Mouse (Mus musculus) thymus, postnatal 25 days (tissue): ENCODE measurements around the gene Ormdl1.
"Not testable (repeated sequence)": the region's sequence is repeated elsewhere in the genome, so short reads cannot be mapped to it uniquely, and the experiment has no call there.

Experiments
- DNase-seq: peaks from one replicate; pipeline ENCODE4 v3.0.0; 2022

Ormdl1 gene

GRCm38 (mm10) chr1:53296581-53297383, at the start of gene Ormdl1, which contains the start of the genes Pms1 and Gm28778:
Gene Ormdl1 (plus strand): TSS chr1:53297095.
Gene Pms1 (minus strand): TSS chr1:53297018.
Gene Gm28778 (plus strand): TSS chr1:53297111.
- DNase-seq, result peak; percentile 93

- DNase-seq, result not testable (repeated sequence)
These were observed 31.8 kb upstream of the Ormdl1 start for GRCm38 (mm10) chr1:53264958-53265612.

GRCm38 (mm10) chr1:53269901-53270300, 27.0 kb upstream of the Ormdl1 start:
- no peak for DNase-seq

- peak; percentile 12 for DNase-seq
These were observed 24.2 kb upstream of the Ormdl1 start for GRCm38 (mm10) chr1:53272646-53273045.

- no peak for DNase-seq
These were observed 5.7 kb upstream of the Ormdl1 start for GRCm38 (mm10) chr1:53291197-53291596.

- no peak for DNase-seq
These were observed 3.6 kb downstream of the Ormdl1 start for GRCm38 (mm10) chr1:53300506-53300905.

- peak; percentile 84 for DNase-seq
These were observed 16.4 kb downstream of the Ormdl1 start, which contains the start of gene Osgepl1 for GRCm38 (mm10) chr1:53312989-53313967. Gene Osgepl1 (plus strand): TSS chr1:53313624.

- no peak for DNase-seq
These were observed 24.9 kb downstream of the Ormdl1 start for GRCm38 (mm10) chr1:53321662-53322344.

GRCm38 (mm10) chr1:53323254-53323653, 26.4 kb downstream of the Ormdl1 start:
- DNase-seq, result no peak

GRCm38 (mm10) chr1:53324277-53324676, 27.4 kb downstream of the Ormdl1 start:
- no peak for DNase-seq

GRCm38 (mm10) chr1:53324827-53325494, 28.1 kb downstream of the Ormdl1 start:
- no peak for DNase-seq

GRCm38 (mm10) chr1:53333527-53333926, 36.6 kb downstream of the Ormdl1 start:
- DNase-seq, result not testable (repeated sequence)

GRCm38 (mm10) chr1:53335465-53335864, 38.6 kb downstream of the Ormdl1 start:
- no peak for DNase-seq

- DNase-seq, result not testable (repeated sequence)
These were observed 40.5 kb downstream of the Ormdl1 start for GRCm38 (mm10) chr1:53337403-53337802.

GRCm38 (mm10) chr1:53341071-53341470, 44.2 kb downstream of the Ormdl1 start:
- no peak for DNase-seq

GRCm38 (mm10) chr1:53352327-53353261, 55.7 kb downstream of the Ormdl1 start, which contains the start of the genes Asdurf, Gm28551 and Asnsd1:
Gene Asdurf (minus strand): TSS chr1:53352619.
Gene Gm28551 (minus strand): TSS chr1:53352667.
Gene Asnsd1 (minus strand): TSS chr1:53352752.
- DNase-seq, result peak; percentile 99

GRCm38 (mm10) chr1:53358988-53359387, 62.1 kb downstream of the Ormdl1 start:
- DNase-seq, result no peak
